Mouse (Mus musculus) midbrain, embryonic 11.5 days (tissue): Measurements from ENCODE around the gene Xpo4. TPM values are rescaled to one million over a fixed set of nuclear protein-coding genes. Genes with fewer than 3 reads are reported as not detected.

ENCODE experiments used
- ATAC-seq: fragments of 200-750 bp; cut with Nextera tagmentation; 2 replicates; pipeline ENCODE4 v1.8.0; 2017; ENCODE audit warnings: moderate TSS enrichment, moderate library complexity; ENCODE audit not compliant: low FRiP score
- DNase-seq: peaks from one replicate; pipeline ENCODE4 v3.0.0; 2015; ENCODE audit warnings: low spot score; ENCODE audit errors: missing footprints
- H3K27ac ChIP-seq: fragments of 300-500 bp; sonication (generic); 2 replicates; pipeline ENCODE4 v1.5.1; 2014; ENCODE audit warnings: low read depth, low read length
- H3K27me3 ChIP-seq: fragments of 300-500 bp; sonication (generic); 2 replicates; pipeline ENCODE4 v1.6.1; 2014; ENCODE audit warnings: mild to moderate bottlenecking, low read length, moderate library complexity, mixed read lengths; ENCODE audit not compliant: control insufficient read depth, insufficient read depth
- H3K36me3 ChIP-seq: fragments of 300-500 bp; sonication (generic); 2 replicates; pipeline ENCODE4 v1.6.1; 2014; ENCODE audit warnings: mild to moderate bottlenecking, low read length, moderate library complexity, mixed read lengths; ENCODE audit not compliant: control insufficient read depth, insufficient read depth
- H3K4me1 ChIP-seq: fragments of 300-500 bp; sonication (generic); 2 replicates; pipeline ENCODE4 v1.6.1; 2014; ENCODE audit warnings: low read length; ENCODE audit not compliant: control insufficient read depth, insufficient read depth
- H3K4me2 ChIP-seq: fragments of 300-500 bp; sonication (generic); 2 replicates; pipeline ENCODE4 v1.6.1; 2014; ENCODE audit warnings: mild to moderate bottlenecking, moderate library complexity
- H3K4me3 ChIP-seq: fragments of 300-500 bp; sonication (generic); 2 replicates; pipeline ENCODE4 v1.5.1; 2014; ENCODE audit warnings: low read depth, low read length
- H3K9ac ChIP-seq: fragments of 300-500 bp; sonication (generic); 2 replicates; pipeline ENCODE4 v1.6.1; 2014; ENCODE audit warnings: low read length
- H3K9me3 ChIP-seq: fragments of 300-500 bp; sonication (generic); 2 replicates; pipeline ENCODE4 v1.6.1; 2016; ENCODE audit warnings: low read length; ENCODE audit not compliant: control insufficient read depth
- WGBS: fragments of 180-500 bp; shearing (Covaris S2); extraction: QIAGEN DNeasy Blood & Tissue Kit; methylation state at CpG from one replicate; pipeline ENCODE4 v1.1.7; 2014; 5-methylcytosine and 5-hydroxymethylcytosine counted together
- polyA plus RNA-seq: library from polyadenylated mRNA; unstranded; fragments of >200 nt; fragmentation: Nextera tagmentation; extraction: Ambion mirVana; gene quantifications from 2 replicates; pipeline ENCODE4 v1.2.1, GENCODE M21; 2014

Xpo4 gene
- 32.6 and 33.9 TPM in 2 replicates for polyA plus RNA-seq

DNA sequence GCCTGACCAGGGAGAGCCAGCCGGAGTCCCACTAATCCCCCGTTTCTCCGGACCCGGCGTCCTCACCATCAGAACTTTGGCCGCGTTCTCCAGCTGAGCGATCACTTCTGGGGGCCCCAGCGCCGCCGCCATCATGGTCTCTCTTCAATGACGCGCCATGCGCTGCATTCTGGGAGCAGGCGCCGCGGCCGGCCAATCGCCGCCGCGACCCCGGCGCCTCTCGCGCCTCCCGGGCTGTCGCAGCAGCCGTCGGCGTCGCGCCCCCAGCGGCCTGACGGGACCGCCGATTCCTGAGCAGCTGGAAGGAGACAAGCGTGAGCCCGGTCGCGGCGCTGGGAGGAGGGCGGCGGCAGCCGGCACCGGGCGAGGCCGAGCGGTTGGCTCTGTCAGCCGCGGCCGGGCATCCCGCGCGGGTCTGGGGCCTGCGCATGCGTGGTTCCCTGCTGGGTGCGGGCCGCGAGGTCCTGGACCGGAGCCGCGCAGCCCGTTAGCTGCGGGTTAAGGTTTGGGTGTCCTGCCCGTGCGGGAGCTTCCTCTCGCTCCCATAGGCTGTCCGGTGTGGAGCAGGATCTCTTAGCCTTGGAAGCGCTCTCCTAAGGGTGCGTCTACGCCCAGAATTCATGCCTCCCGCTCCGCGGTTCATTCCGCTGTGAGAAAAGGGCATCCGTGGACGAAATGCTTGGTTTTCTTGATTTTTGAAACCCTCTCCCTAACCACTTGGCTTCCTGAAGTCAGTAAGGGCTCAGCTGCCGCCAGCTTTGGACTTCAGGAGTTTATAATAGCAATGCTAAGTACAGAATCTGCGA lies at the start of gene Xpo4:
Xpo4 (minus strand) TSS at position 609 of the 806 bp plus-strand sequence.
- 0% methylated on average over 63 of the region's 80 CpGs for WGBS

DNA sequence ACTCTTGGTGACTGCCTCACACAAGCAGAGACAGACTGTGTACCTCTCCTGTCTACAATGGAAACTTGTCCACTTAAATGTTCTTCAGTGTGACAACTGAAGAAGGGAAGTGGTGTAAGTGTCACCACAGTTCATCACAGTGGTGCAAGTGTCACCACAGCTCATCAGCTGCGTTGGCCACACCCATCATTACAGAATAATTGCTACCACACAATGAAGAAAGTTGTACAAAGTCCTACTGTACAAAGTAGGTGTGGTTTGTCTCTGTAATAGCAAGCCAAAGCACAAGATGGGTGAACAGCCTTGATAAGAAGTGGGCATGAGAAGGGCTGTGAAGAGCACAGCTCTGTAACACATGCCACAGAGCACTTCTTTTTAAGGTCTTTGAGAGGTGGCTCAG lies 47.7 kb upstream of the Xpo4 start:
- Histone ChIP-seq H3K4me3 (no peak overlapping the region), H3K4me1 (peaks cover 11% of the 10 kb centered on the region), H3K9me3 (no peaks in the 10 kb centered on the region), H3K4me2 (no peak overlapping the region), H3K36me3 (no peaks in the 10 kb centered on the region), H3K27me3 (no peaks in the 10 kb centered on the region), H3K27ac (no peak overlapping the region), H3K9ac (no peak overlapping the region)
- WGBS, result 97% methylated on average over 1 of the region's 1 CpGs
- DNase-seq (no peak), ATAC-seq (no peak)

More for the DNA sequence above, at the start of gene Xpo4:
- Histone ChIP-seq H3K9ac (peak within 1 kb of the TSS; percentile 81), H3K4me3 (peak within 1 kb of the TSS; percentile 77), H3K4me1 (peaks cover 6% of the 10 kb centered on the region; the same call in 1 of the 2 replicates), H3K9me3 (no peaks in the 10 kb centered on the region), H3K4me2 (peak within 1 kb of the TSS; percentile 73), H3K27me3 (no peaks in the 10 kb centered on the region), H3K27ac (peak within 1 kb of the TSS; percentile 97), H3K36me3 (no peaks in the 10 kb centered on the region)
- peak; percentile 96 for ATAC-seq
- peak; percentile 99 for DNase-seq

DNA sequence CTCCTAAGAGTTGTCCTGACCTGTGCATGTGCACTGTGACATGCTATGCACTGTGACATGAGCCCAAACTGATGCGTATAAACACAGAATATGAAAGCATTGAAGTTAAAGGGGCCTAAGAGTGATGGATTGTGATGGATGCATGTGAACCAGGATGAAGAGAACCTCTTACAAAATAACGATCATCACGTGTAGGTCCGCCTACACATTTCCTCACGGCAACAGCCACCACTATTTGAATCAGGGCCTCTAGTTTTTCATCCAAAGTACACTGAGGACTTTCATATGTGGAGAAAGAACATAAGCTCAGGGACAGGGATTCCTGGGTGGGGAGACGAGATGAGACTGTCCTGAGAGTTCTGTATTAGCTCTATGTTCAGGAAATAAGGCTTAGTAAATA lies 45.8 kb upstream of the Xpo4 start:
- Histone ChIP-seq H3K4me1 (peaks cover 14% of the 10 kb centered on the region), H3K27me3 (no peaks in the 10 kb centered on the region), H3K4me3 (no peak overlapping the region), H3K27ac (no peak overlapping the region), H3K9me3 (no peaks in the 10 kb centered on the region), H3K4me2 (no peak overlapping the region), H3K9ac (no peak overlapping the region), H3K36me3 (no peaks in the 10 kb centered on the region)
- WGBS, result 95% methylated on average over 6 of the region's 6 CpGs
- no peak for ATAC-seq
- DNase-seq, result no peak

GRCm38 (mm10) chr14:57709171-57709570 lies 43.9 kb upstream of the Xpo4 start:
- ATAC-seq (peak; percentile 70), DNase-seq (peak; percentile 88)
- H3K4me3 ChIP-seq, result no peak overlapping the region
- H3K4me1 ChIP-seq, result peaks cover 14% of the 10 kb centered on the region
- H3K4me2 ChIP-seq, result no peak overlapping the region
- H3K27me3 ChIP-seq, result no peaks in the 10 kb centered on the region
- no peak overlapping the region for H3K9ac ChIP-seq
- no peak overlapping the region for H3K27ac ChIP-seq
- no peaks in the 10 kb centered on the region for H3K36me3 ChIP-seq
- 27% methylated on average over 10 of the region's 10 CpGs for WGBS
- H3K9me3 ChIP-seq, result no peaks in the 10 kb centered on the region

- no peak for DNase-seq
- H3K9me3 ChIP-seq, result no peaks in the 10 kb centered on the region
- H3K4me2 ChIP-seq, result no peak overlapping the region
- no peak overlapping the region for H3K9ac ChIP-seq
- 84% methylated on average over 7 of the region's 7 CpGs for WGBS
- peaks cover 14% of the 10 kb centered on the region for H3K4me1 ChIP-seq
- no peaks in the 10 kb centered on the region for H3K27me3 ChIP-seq
- no peaks in the 10 kb centered on the region for H3K36me3 ChIP-seq
- no peak for ATAC-seq
- no peak overlapping the region for H3K4me3 ChIP-seq
- no peak overlapping the region for H3K27ac ChIP-seq
These were observed 43.4 kb upstream of the Xpo4 start for GRCm38 (mm10) chr14:57708580-57708979.

- WGBS, result 42% methylated on average over 18 of the region's 18 CpGs
- Histone ChIP-seq H3K9me3 (no peaks in the 10 kb centered on the region), H3K4me2 (no peak overlapping the region), H3K36me3 (no peaks in the 10 kb centered on the region), H3K9ac (peak overlapping the region; percentile 55), H3K4me1 (peaks cover 14% of the 10 kb centered on the region), H3K27me3 (no peaks in the 10 kb centered on the region), H3K27ac (no peak overlapping the region), H3K4me3 (no peak overlapping the region)
- ATAC-seq, result peak; percentile 42; the same call in 1 of the 2 replicates
- peak; percentile 90 for DNase-seq
These were observed 42.1 kb upstream of the Xpo4 start for GRCm38 (mm10) chr14:57707100-57707893.

DNA sequence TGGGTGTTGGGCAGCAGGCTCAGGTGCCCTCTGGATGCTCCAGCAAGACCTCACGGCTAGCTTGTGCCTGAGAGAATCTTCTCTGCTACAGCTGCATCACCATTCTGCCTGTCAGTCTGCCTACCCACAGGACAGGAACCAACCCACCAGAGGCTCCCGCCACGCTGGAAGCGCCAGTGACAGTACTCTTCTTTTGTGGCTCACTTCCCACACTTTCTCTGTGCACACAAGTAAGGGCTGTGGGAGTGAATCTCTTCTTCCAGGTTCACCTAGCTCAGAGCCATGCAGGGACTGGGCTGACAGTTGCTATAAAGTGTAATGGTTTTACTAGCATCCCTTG lies 41.5 kb upstream of the Xpo4 start:
- Histone ChIP-seq H3K27ac (no peak overlapping the region), H3K36me3 (no peaks in the 10 kb centered on the region), H3K27me3 (no peaks in the 10 kb centered on the region), H3K4me3 (no peak overlapping the region), H3K4me2 (no peak overlapping the region), H3K9ac (0 out of 2 replicates have a peak overlapping the region, but pooled peaks have one; percentile 2), H3K4me1 (peaks cover 14% of the 10 kb centered on the region), H3K9me3 (no peaks in the 10 kb centered on the region)
- ATAC-seq, result no peak
- DNase-seq, result no peak
- WGBS, result 85% methylated on average over 4 of the region's 4 CpGs

GRCm38 (mm10) chr14:57705759-57706158 lies 40.5 kb upstream of the Xpo4 start:
- ATAC-seq, result no peak
- DNase-seq, result no peak
- no peak overlapping the region for H3K4me3 ChIP-seq
- no peaks in the 10 kb centered on the region for H3K27me3 ChIP-seq
- 94% methylated on average over 4 of the region's 4 CpGs for WGBS
- H3K36me3 ChIP-seq, result no peaks in the 10 kb centered on the region
- H3K4me2 ChIP-seq, result no peak overlapping the region
- no peak overlapping the region for H3K9ac ChIP-seq
- peaks cover 14% of the 10 kb centered on the region for H3K4me1 ChIP-seq
- H3K27ac ChIP-seq, result no peak overlapping the region
- H3K9me3 ChIP-seq, result no peaks in the 10 kb centered on the region

- WGBS, result 94% methylated on average over 4 of the region's 4 CpGs
- H3K4me2 ChIP-seq, result no peak overlapping the region
- H3K4me1 ChIP-seq, result peaks cover 14% of the 10 kb centered on the region
- H3K9me3 ChIP-seq, result no peaks in the 10 kb centered on the region
- H3K27ac ChIP-seq, result no peak overlapping the region
- DNase-seq (no peak), ATAC-seq (no peak)
- H3K36me3 ChIP-seq, result peaks cover 1% of the 10 kb centered on the region
- no peak overlapping the region for H3K4me3 ChIP-seq
- no peaks in the 10 kb centered on the region for H3K27me3 ChIP-seq
- no peak overlapping the region for H3K9ac ChIP-seq
These were observed 39.8 kb upstream of the Xpo4 start for GRCm38 (mm10) chr14:57705075-57705474.
